Mouse (Mus musculus) erythroblast, embryonic 14.5 days (primary cell): ENCODE measurements around the gene Prf1.

Experiments
- GATA1 ChIP-seq: IDR thresholded peaks from 2 replicates; pipeline ENCODE4 v1.6.1; 2012; ENCODE audit warnings: low read length, inconsistent platforms, mixed read lengths
- TAL1 ChIP-seq: IDR thresholded peaks from 3 replicates; pipeline ENCODE4 v1.6.1; 2012; ENCODE audit warnings: low read length, inconsistent platforms, mixed read lengths

DNA sequence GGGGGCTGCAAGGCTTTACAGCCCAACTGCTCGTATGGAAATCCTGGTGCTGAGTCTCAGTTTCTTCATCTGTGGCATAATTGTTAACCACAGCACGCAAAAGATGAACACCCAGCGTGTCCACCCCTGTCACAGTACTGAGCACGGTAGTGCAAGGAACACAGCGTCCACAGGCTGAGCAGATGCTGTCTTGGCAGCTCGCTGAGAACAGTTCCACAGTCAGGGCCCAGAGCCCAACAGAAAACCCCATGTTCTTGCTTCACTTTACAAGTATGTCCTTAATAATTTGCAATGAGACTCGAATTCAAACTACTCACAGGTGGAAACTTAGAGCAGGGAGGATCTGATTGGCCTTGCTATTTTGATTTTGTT is 23.8 kb upstream of the Prf1 start:
- no peak for TF ChIP-seq GATA1
- no peak for TF ChIP-seq TAL1
